Mouse (Mus musculus): ENCODE data around the gene Itsn1. TPM values are rescaled to one million over a fixed set of nuclear protein-coding genes. Genes with fewer than 3 reads are reported as not detected.

Itsn1 gene
- total and polyA plus RNA-seq, 2 experiments from 2014 or later: 43.5 to 90.5 TPM

DNA sequence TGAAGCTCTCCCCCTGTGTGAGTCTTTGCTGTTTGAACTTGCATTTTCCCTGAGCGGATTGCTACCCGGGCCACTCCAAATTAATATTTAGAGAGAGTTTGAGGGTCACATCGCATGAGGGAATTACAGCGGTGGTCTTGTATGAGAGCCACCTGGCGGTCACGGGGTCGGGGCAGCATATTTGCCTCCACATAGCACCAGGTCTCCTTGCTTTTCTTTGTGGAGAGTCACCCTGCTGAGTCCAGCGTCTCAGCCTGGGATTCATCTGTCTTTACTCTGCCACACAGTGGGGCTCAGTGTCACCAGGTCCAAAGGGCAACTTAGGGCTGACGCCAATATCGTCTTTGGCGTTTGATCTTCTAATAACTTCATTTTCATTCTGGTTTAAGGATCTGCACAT lies 171.2 kb downstream of the Itsn1 start:
- no peak overlapping the region for H3K9ac ChIP-seq
- DNase-seq (no peak), ATAC-seq (no peak)
- no peaks in the 10 kb centered on the region for H3K27me3 ChIP-seq (ENCODE audit: insufficient read depth, low read length)
- H3K27ac ChIP-seq (ENCODE audit: low read depth, low read length): no peak overlapping the region
- H3K4me3 ChIP-seq (ENCODE audit: low read depth, low read length): no peak overlapping the region
- H3K9me3 ChIP-seq (ENCODE audit: low read length): no peaks in the 10 kb centered on the region
- TF ChIP-seq CTCF (IDR thresholded peaks at IDR 0.05; ENCODE audit: low read depth): no peak
- WGBS: 59% methylated on average over 11 of the region's 11 CpGs
- H3K4me2 ChIP-seq (ENCODE audit: low read depth): no peak overlapping the region
- H3K4me1 ChIP-seq (ENCODE audit: insufficient read depth): peaks cover 15% of the 10 kb centered on the region; the same call in 1 of the 2 replicates
- H3K36me3 ChIP-seq (ENCODE audit: insufficient read depth): peaks cover 25% of the 10 kb centered on the region

DNA sequence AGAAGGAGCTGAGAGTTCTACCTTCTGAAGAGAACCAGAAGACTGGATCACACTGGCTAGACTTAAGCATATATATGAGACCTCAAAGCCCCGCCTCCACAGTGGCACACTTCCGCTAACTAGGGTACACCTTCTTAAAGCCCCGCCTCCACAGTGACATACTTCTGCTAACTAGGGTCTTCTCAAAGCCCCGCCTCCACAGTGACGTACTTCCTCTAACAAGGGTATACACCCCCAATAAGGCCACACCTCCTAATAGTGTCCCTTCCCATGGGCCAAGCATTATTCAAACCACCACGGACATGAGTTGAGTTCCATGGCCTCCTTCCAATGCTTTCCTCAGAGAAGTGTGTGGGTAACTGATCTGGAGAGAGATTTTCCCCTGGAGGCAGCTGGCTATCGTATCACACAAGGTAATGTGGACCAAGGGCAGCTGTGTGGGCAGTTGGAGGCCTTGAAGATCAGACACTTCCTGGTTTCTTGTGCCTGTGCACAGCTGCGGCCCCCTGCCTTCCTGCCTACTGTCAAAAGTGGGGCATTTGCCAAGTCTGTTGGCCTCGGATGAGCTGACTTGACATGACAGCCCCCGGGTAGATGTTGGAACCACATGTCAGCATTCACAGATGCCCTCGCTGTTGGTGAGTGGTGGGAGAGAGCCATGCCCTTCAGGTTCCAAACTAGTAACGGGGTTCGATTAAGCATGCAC lies 174.9 kb downstream of the Itsn1 start:
- DNase-seq: no peak
- TF ChIP-seq CTCF (IDR thresholded peaks at IDR 0.05; ENCODE audit: low read depth): no peak
- ATAC-seq: no peak
- no peaks in the 10 kb centered on the region for H3K9me3 ChIP-seq (ENCODE audit: low read length)
- H3K9ac ChIP-seq: no peak overlapping the region
- peaks cover 23% of the 10 kb centered on the region for H3K36me3 ChIP-seq (ENCODE audit: insufficient read depth)
- WGBS: 83% methylated on average over 13 of the region's 13 CpGs
- no peaks in the 10 kb centered on the region for H3K27me3 ChIP-seq (ENCODE audit: insufficient read depth, low read length)
- H3K4me2 ChIP-seq (ENCODE audit: low read depth): no peak overlapping the region
- H3K4me3 ChIP-seq (ENCODE audit: low read depth, low read length): no peak overlapping the region
- peak overlapping the region; percentile 9; the same call in 1 of the 2 replicates for H3K27ac ChIP-seq (ENCODE audit: low read depth, low read length)
- H3K4me1 ChIP-seq (ENCODE audit: insufficient read depth): peaks cover 5% of the 10 kb centered on the region; the same call in 1 of the 2 replicates

DNA sequence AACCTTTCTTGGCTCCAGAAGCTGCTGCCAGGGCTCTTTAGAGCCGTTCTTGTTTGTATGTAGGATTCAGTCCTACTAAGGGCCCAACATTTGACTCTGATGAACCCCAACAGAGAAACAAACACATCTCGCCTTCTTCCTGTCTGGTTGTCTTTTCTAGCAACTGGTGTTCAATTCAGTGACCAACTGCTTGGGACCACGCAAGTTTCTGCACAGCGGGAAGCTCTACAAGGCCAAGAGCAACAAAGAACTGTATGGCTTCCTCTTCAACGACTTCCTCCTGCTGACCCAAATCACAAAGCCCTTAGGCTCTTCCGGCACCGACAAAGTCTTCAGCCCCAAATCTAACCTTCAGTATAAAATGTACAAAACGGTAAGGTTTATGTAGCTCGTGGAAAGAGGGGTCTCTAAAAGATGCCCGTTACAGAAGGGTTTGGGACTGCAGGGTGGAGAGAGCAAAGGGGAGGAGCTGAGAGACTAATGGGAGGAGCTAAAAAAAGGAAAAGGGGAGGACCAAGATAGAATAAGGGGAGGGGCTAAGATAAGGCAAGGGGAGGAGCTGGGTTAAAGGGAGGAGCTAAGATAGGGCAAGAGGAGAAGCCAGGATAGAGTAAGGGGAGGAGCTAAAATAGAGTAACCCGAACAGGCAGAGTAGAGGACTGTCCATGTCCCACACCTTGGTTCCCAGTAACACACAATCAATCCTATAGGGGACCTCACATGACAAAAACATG lies 176.2 kb downstream of the Itsn1 start:
- ATAC-seq: no peak
- Histone ChIP-seq H3K27me3 (ENCODE audit: insufficient read depth, low read length) (no peaks in the 10 kb centered on the region), H3K4me1 (ENCODE audit: insufficient read depth) (no peaks in the 10 kb centered on the region), H3K36me3 (ENCODE audit: insufficient read depth) (peaks cover 36% of the 10 kb centered on the region), H3K9me3 (ENCODE audit: low read length) (no peaks in the 10 kb centered on the region), H3K4me2 (ENCODE audit: low read depth) (no peak overlapping the region), H3K4me3 (ENCODE audit: low read depth, low read length) (no peak overlapping the region), H3K27ac (ENCODE audit: low read depth, low read length) (peak overlapping the region; percentile 69), H3K9ac (no peak overlapping the region)
- TF ChIP-seq CTCF (IDR thresholded peaks at IDR 0.05; ENCODE audit: low read depth): no peak
- WGBS: 91% methylated on average over 11 of the region's 11 CpGs
- no peak for DNase-seq

DNA sequence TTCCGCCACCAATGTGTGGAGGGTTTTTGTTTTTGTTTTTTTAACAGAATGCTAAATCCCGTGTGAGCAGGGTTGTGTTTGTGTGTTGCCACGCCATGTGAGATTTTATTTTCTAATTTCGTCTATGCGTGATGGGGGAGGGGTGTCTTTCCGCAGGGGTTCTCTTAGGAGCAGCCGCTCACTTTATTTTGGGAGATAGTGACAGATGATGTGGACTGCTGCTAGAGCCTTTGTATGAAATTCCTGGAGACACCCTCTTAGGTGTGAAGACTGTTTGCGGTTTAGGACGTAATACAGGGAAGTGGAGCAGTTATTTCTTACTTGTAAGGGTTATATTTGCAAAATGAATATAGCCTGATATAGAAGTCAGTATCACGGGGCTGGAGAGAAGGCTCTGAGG lies 176.9 kb downstream of the Itsn1 start:
- Histone ChIP-seq H3K4me3 (ENCODE audit: low read depth, low read length) (no peak overlapping the region), H3K9ac (no peak overlapping the region), H3K4me1 (ENCODE audit: insufficient read depth) (no peaks in the 10 kb centered on the region), H3K27me3 (ENCODE audit: insufficient read depth, low read length) (no peaks in the 10 kb centered on the region), H3K27ac (ENCODE audit: low read depth, low read length) (peak overlapping the region; percentile 69), H3K9me3 (ENCODE audit: low read length) (no peaks in the 10 kb centered on the region), H3K4me2 (ENCODE audit: low read depth) (no peak overlapping the region), H3K36me3 (ENCODE audit: insufficient read depth) (peaks cover 40% of the 10 kb centered on the region)
- 65% methylated on average over 10 of the region's 10 CpGs for WGBS
- no peak for DNase-seq
- no peak for TF ChIP-seq CTCF (IDR thresholded peaks at IDR 0.05; ENCODE audit: low read depth)
- no peak; the same call in 1 of the 2 replicates for ATAC-seq

DNA sequence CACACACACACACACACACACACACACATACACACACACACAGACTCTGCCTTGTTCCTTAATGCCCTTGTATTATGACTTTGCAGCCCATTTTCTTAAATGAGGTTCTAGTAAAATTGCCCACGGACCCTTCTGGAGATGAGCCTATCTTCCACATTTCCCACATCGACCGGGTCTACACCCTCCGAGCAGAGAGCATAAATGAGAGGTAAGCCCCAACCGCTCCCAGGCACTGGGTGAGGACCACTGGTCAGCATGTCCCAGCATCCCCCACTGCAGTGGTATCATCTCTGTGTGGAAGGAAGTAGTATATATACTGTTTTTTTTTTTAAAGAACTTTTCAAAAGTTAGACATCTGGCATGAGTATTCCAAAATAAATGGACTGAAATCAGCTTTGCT lies 177.6 kb downstream of the Itsn1 start:
- Histone ChIP-seq H3K9me3 (ENCODE audit: low read length) (no peaks in the 10 kb centered on the region), H3K27ac (ENCODE audit: low read depth, low read length) (peak overlapping the region; percentile 90), H3K4me3 (ENCODE audit: low read depth, low read length) (no peak overlapping the region), H3K4me2 (ENCODE audit: low read depth) (no peak overlapping the region), H3K4me1 (ENCODE audit: insufficient read depth) (no peaks in the 10 kb centered on the region), H3K27me3 (ENCODE audit: insufficient read depth, low read length) (no peaks in the 10 kb centered on the region), H3K36me3 (ENCODE audit: insufficient read depth) (peaks cover 35% of the 10 kb centered on the region), H3K9ac (no peak overlapping the region)
- DNase-seq (no peak), ATAC-seq (peak; percentile 19; the same call in 1 of the 2 replicates)
- 74% methylated on average over 5 of the region's 5 CpGs for WGBS
- no peak for TF ChIP-seq CTCF (IDR thresholded peaks at IDR 0.05; ENCODE audit: low read depth)

DNA sequence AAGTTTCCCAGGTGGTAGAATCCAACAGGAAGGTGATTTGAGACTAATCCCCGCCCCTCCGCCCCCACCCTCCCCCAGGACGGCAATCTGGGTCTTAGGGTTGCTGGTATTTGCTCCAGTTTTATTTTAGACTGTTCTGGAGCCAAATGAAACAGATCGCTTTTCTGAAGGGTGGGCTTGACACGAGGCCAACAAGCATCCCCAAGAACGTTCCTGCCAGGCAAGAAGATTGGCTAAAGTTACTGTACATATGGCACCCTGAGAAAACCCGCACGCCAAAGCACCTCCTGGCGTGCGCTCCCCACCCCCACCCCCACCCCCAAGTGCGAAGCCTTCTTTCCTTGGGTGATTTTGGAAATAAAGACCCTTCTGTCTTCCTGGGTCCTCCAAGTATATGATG lies 178.1 kb downstream of the Itsn1 start:
- DNase-seq: peak; percentile 89
- H3K27me3 ChIP-seq (ENCODE audit: insufficient read depth, low read length): no peaks in the 10 kb centered on the region
- no peaks in the 10 kb centered on the region for H3K4me1 ChIP-seq (ENCODE audit: insufficient read depth)
- TF ChIP-seq CTCF (IDR thresholded peaks at IDR 0.05; ENCODE audit: low read depth): no peak
- peaks cover 36% of the 10 kb centered on the region for H3K36me3 ChIP-seq (ENCODE audit: insufficient read depth)
- H3K9ac ChIP-seq: no peak overlapping the region
- H3K9me3 ChIP-seq (ENCODE audit: low read length): no peaks in the 10 kb centered on the region
- no peak overlapping the region for H3K4me2 ChIP-seq (ENCODE audit: low read depth)
- no peak overlapping the region for H3K4me3 ChIP-seq (ENCODE audit: low read depth, low read length)
- 43% methylated on average over 11 of the region's 11 CpGs for WGBS
- ATAC-seq: peak; percentile 76
- peak overlapping the region; percentile 90 for H3K27ac ChIP-seq (ENCODE audit: low read depth, low read length)
